Mouse (Mus musculus): ENCODE measurements around the gene Syk. TPM values are rescaled to one million over a fixed set of nuclear protein-coding genes. Genes with fewer than 3 reads are reported as not detected.

Gene Syk
- total RNA-seq, 2 experiments from 2014 or later = 24.1 to 26.5 TPM

DNA sequence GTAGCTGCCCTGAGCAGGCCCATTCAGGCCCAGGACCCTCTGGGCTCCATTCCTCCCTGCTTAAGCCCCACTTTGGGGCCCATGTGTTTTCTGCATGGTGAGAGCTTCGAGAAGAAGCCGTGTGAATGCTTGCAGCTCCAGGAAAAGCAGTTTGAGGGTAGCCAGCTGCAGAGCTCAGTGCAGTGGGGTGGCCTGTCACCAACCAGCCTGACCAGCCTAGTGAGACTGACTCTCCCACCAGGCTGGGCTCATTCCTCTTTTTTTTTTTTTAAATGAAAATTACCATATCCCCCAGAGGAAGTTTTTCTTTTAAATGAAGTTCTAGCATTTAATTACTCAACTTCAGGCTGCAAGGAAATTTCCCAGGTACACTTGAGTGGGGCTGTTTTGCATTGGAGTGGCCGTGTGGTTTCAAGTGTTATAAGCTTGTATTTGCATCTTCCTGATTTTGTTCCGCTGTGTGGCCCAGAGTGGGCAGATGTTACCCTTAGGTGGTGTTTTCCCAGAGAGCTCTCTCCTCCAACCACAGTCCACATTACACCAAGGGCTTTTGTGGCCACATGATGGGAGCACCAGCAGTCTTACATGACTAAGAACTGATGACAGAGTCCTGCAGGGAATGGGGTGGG, 17.2 kb downstream of the Syk start:
- DNase-seq = no peak

DNA sequence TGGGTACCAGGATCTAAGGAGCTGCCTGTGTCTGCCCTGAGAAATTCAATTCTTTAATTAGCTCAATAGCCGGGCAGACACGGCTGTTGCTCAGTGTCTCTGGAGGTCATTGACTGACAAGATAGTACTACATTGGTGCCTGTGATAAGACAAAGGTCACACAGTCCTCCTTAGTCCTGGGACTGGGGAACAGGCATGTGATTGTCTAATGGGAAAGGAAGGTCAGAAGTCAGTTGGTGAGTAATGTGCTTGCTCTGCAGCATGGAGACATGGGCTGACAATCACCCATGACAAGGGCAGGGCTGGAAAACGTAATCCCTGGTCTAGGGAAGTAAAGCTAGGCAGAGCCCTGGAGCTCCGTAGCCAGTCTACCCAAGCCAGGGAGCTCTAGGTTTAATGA, 19.8 kb downstream of the Syk start:
- DNase-seq = no peak

- DNase-seq = no peak
Observed at GRCm38 (mm10) chr13:52603704-52604349, 20.9 kb downstream of the Syk start.

GRCm38 (mm10) chr13:52605006-52605405, 22.0 kb downstream of the Syk start:
- no peak for DNase-seq

GRCm38 (mm10) chr13:52605911-52606310, 22.9 kb downstream of the Syk start:
- peak; percentile 71 for DNase-seq

DNA sequence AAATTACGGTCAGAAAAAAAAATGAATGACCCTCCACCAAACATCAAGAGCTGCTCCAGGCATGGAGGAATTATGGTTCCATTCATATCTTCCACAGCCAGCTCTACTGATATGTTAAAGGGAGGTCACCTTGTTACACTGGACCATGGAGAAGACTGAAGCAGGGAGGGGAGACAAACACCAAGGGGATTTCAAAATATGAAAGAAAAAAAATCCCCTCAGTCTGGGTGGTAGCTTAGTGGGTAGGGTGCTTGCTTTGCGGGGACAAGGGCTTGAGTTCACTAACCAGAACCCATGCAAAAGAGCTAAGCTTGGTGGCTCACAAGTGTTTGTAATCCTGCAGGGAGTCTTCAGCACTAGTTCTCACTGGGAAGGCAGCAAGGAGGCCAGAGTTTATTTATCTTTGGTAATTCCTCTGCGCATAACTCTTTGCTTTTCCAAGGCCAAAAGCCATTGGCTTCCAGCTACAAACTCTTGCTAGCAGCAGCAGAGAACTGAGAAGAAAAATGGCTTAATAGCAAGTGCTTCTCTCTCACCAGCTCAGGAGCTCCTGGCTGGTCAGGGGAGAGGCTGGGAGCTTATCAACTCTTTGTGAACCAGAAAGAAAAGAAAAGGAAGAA, 23.8 kb downstream of the Syk start:
- no peak for DNase-seq

- no peak for DNase-seq
Observed at GRCm38 (mm10) chr13:52607964-52608363, 25.0 kb downstream of the Syk start.

DNA sequence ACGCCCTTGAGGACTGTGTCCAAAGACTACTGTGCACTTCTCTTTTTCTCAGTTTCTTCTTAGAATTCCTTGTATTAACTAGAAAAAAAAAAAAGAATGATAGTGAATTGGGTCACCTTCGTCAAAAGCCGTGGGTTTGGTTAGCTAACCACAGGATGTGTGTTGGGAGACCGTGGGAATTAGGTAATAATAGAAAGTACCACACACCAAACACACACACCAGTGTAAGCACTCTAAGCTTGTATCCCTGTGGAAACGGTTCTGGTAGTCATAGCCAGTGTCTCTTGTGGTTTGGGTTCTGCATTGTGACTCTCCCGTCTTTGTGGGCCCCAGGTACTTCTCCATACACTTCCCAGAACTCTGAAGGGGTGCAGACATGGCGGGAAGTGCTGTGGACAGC, 27.5 kb downstream of the Syk start:
- no peak for DNase-seq

DNA sequence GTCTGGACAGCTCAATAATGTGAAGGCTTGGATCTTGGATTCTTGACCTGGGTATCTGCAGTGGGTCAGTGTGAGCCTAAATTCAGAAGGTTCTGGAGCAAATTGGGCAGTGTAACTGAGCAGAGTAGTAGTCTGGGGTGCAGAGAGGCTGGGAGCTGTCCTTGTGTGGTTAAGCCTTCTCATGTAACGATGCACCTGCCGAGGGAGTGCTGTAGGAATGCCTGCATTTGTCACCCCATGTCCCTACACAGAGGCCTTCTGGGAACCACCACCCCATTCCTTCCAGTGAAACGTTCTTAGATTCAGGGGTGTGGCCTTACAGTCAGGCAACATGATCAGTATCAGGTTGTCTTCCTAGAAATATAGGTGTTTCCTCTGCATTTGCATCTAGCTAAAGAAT, 30.3 kb downstream of the Syk start:
- DNase-seq = no peak

DNA sequence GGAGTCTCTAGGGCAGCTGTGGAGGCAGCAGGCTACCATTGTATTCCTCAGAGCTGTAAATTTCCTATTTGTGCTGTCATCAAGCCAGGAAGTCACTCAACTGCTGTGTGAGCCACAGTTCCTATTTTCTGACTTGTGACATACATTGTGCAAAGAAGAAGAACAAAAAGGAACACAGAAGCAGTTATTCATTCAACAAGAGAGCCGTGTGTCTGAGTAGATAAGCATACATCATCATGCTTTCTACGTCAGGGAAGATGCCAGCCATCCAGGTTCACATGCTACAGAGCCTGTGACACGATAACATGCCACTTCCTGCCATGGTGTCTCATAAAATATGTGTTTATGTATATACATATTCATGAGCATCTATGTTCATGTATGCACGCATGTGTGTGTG, 32.1 kb downstream of the Syk start:
- DNase-seq = no peak

GRCm38 (mm10) chr13:52617096-52617714, 34.2 kb downstream of the Syk start:
- no peak for DNase-seq

DNA sequence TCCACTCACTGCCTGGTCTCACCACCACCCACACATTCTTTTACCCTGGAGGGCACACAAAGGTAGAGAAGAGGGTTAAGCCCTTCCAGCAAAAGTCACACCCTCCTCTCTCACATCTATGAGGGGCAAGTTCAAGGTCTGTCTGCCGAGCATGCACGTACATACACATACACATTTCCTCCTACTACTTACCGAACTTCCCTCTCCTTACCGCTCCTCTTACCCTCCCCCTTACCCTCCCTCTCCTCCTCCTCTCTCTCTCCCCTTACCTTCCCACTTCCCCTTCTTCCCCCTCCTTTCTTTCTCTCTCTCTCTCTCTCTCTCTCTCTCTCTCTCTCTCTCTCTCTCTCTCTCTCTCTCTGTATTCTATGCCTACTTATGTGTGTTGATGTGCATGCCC, 35.6 kb downstream of the Syk start:
- no peak for DNase-seq

DNA sequence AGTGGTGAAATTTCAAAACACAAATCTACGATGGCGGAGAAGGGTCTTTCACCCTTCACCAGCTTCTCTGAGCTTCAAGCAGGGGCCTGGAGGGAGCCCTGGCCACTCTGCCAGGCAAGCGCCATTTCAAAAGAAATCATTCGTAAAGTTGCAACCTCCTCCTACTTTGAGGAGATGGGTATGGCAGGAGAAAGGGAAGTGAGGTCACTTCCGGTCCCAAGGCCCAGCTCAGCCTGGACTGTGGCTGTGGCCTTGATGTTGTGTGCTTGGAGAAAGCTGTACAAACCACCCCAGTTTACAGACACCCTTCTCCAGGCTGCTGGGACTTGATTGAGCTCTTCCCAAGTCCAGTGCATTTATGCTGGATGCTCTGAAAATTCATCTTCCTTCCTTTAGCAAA, 36.5 kb downstream of the Syk start:
- DNase-seq = no peak

DNA sequence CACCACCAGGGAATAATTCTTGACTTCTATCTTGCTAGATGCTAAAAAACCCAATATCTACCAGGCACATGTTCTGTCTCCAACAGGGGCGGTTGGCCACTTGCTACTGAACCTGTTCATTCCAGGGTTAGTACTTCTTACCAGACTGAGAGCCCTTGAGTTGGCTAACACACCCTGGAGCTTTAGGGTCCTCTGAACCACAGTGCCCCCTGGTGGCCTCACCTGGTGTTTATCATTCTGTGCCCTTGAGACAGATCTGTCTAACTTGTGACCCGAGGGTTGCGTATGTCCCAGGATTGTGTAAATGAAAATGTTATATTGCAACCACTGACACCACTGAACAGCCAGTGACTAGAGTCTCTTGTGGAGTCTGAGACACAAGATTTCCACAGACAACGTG, 41.1 kb downstream of the Syk start:
- peak; percentile 85 for DNase-seq

DNA sequence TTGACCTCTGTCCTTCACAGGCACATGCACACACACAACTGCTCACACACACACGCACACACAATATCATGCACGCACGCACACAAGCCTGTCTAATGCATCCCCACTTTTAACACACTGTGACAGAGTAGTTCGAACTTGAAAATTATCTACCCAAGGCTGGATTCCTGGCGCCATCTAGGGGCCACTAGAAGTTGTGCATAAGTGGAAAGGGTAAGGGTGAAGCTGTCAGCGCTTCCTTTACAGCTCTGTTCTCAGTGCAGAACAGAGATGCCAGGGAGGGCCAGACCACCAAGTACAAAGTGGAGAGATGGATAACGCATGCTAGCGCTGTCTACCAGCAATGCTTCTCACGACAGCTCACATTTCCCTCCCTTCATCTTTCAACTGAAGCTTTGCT, 45.6 kb downstream of the Syk start:
- peak; percentile 53 for DNase-seq

- DNase-seq = no peak
Observed at GRCm38 (mm10) chr13:52631624-52632023, 48.7 kb downstream of the Syk start.

GRCm38 (mm10) chr13:52635484-52635883, 52.5 kb downstream of the Syk start:
- no peak for DNase-seq

- DNase-seq = no peak
Observed at GRCm38 (mm10) chr13:52636176-52636748, 53.3 kb downstream of the Syk start.

DNA sequence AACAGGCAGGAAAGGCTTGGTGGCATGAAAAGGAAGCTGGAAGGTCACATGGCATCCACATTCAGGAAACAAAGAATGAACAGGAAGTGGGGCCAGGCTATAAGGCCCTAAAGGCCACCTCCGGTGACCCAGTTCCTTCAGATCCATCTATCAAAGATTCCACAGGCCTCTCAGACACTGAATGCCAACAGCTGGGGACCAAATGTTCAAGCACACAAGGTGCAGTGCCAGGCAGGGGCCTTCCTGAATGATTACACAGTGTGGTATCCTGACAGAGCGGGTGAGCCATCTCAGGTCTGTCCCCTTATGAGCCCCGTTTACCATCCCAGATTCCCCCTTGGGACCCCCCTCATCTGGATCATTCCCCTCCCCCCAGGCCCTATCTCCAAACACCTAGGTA, 63.6 kb downstream of the Syk start:
- no peak for DNase-seq

DNA sequence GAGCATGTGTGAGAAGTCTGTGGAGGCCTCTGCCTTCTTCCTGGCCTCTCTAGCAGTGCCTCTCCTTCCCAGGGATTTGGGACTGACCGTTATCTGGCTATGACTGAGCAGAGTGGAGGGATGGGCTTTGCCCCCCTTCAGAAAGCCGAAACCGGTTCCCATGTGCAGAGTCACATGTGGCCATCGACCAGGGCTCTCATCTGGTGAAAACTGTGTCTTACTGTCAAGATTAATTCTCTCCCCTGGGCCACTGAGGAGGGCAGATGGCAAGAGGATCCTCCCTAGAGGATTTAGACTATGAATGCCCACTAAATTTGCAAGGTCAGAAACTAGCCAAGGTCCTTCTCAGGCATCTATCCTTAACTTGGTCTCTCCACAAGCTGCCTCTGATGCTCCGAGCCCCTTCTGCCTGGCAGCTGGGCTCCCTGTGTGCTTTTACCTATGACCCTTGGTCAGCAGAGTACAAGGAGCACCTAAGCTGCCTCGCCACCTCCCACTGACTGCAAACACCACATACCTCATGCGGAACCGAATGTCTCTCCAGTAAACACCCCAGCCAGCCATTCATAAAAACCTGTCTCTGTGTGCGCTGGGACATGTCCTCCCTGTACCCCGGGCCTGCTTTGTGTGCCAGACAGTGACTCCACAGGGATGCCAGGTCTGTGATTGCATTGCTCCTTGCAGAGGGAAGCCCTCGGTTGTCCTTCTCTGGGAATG, 65.2 kb downstream of the Syk start:
- DNase-seq = no peak

DNA sequence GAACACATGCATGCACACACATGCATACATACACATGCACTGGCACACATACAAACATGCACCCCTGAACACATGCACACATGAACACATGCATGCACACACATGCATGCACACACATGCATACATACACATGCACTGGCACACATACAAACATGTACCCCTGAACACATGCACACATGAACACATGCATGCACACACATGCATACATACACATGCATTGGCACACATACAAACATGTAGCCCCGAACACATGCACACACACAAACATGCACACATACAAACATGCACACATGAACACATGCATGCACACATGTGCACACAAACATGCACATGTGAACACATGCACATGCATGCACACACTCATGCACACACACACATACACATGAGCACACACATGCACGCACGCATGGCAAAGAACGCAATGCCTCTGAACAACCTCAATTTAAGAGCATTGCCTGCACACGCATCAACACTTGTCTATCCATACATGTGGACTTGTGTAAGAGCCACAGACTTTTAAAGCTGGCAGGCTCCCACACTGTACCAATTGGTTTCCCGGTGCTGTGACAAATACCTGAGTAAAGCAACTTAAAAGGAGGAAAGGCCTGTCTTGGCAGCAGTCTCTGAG, 66.9 kb downstream of the Syk start:
- DNase-seq = no peak
